Mouse (Mus musculus) B cell, adult 2 months (primary cell): ENCODE measurements around the gene Rpl9-ps6.
A peak's percentile ranks its signal among the peaks of the same experiment; 100 is the strongest.

Source experiments
- DNase-seq, 2 experiments: peaks; one replicate each; pipeline ENCODE4 v3.0.0; 2022

The Rpl9-ps6 gene

DNA sequence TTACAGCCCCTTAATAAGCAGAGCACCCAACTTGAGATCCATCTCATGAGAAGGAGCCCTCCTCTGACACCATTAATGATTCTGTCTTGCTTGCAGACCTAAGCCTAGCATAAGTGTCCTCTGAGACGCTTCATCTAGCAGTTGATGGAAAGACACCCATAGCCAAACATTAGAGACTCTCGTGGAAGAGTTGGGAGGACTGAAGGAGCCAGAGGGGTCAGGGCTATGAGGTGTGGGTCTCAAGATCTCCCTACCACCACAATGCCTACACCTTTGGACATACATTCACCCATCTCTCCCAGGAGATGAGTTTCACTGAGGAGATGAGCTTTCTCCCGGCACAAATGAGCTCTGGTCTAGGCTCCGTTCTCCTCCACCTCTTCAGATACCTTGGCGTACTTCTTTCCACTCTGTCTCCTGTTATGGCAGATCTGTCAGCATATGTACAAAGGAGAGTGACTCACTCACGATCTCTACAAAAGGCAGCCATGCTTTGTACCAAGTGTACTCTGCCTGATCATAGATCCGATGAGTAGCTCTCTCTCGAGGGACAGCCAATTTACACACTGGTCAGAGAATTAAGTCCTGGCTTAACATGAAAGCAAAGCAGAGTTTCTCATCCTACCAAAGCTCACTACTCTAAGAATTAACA is 14.5 kb upstream of the Rpl9-ps6 start:
- DNase-seq, result no peak

DNA sequence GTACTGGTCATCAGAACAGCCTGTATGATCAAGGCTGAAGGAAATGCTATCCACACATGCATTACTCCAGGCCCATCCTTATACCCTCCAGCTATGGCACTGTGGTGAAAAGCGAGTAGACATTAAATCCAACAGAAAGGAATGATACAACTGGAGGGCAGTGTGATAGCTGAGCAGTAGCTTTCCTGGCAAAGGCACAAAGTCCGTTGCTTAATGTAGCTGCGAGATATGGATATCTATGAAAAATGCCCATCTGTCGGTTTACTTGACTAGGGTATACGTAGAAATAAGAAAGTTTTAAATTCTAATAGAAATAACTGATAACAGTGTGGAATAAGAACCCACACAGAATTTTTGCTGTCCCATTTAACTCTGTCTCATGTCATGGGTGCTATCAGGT is 13.9 kb upstream of the Rpl9-ps6 start:
- DNase-seq, result no peak

DNA sequence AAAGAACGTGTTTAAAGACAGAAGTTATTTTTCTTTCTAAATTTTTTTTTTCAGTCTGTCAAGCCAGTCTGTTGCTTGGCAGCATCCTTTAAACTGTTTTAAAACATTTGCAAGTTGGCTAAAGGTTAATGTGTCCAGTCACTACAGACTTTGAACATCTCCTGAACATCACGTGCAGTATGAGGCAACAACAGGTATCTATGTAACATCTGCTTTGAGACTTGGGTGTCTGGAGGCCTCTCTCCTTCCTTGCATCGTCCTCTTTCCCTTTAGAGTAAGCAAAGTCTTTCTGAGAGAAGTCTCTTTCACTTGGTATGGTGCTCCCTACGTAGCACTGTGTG is 10.3 kb upstream of the Rpl9-ps6 start:
- DNase-seq, result no peak

DNA sequence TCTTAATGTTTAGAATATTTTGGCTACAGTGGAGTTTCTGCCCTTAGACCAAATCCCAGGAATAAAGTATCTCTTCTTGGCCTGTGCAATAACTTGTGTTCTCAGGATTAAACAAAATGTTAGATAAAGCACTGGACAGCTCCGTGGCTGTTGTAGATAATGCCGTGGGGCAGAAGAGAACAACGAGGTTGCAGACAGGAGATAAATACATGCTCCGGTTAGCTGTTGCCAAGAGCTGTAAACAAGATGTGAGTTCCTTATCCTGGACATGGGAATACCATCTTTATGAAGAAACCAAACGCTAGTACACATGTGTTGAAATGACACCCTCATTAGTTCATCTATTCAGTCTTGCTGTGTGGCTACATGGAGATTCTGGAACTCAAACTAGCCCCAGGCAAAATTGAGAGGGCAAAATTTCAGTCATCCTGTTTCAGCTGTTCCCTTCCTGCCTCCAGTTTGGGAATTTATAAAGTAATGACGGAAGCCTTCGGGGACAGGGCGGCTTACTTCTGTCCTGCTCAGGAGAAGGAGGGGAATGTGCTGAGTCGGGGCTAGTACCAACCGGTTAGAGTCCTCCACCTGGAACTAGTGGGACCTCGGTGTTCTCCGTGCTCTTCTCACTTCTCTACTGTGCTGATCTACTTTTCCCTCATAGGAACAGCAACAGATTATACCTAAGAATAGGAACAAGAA is 9.8 kb upstream of the Rpl9-ps6 start:
- no peak for DNase-seq

DNA sequence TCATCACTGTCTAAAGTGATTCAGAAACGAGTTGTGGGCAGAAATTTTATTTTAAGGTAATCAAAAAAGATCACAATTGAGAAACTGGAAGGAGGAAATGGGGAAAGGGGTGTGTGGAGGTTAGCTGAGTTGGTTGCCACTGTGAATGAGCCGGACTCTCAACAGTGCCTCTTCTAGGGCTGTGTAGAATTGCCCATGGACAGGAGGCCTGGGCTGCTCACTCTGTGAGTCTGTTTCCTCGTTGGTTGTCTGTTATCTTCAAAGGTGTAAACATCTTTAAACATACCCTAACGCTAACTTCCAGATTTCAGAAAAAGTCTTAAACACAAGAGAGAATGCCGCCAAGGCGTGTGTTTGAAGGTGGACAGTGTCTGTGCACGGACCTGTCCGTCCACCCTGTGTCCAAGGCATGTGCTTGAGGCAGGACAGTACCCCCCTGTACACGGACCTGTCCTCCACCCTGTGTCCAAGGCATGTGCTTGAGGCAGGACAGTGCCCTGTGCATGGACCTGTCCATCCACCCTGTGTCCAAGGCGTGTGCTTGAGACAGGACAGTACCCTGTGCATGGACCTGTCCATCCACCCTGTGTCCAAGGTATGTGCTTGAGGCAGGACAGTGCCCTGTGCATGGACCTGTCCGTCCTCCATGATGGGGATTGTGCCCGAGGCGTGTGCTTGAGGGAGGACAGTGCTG is 4.3 kb upstream of the Rpl9-ps6 start:
- DNase-seq, result no peak

DNA sequence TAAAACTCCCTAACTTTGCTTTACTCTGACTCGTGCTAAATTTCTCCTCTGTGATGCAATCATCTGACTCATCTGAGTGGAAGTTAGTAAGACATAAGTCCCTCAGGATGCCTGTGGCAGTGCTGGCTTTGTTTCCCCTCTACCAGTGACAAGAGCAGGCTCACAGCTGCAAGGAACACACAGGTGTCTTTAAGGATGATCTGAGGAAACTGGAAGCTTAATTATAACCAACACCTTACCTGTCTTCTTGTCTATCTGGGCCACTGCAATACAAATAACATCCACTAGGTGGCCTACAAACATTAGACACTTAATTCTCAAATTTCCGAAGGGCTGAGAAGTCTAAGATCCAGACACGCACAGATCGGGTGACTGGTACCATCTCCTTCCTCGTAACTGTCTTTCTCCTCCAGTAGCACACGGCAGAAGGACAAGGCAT is 3.7 kb upstream of the Rpl9-ps6 start:
- DNase-seq, result peak; percentile 59 to 64

DNA sequence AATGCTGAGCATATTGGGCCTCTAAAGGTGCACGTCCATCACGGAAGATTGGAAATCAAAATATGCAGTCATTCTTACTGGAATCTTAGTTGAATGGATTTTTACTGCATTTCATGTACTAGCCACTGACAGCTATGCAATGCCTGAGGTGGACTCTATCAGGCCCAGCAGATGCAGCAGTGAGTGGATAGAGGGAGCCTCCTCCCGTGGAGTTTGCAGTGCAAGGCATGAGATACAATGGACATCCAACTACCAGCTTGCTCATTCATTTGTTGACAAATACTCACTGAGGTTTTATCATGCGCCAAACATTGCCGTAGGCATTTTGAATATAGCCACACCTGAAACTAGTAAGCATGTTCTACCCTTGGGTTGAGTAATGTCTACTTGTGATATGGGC is 947 bp upstream of the Rpl9-ps6 start:
- no peak for DNase-seq

DNA sequence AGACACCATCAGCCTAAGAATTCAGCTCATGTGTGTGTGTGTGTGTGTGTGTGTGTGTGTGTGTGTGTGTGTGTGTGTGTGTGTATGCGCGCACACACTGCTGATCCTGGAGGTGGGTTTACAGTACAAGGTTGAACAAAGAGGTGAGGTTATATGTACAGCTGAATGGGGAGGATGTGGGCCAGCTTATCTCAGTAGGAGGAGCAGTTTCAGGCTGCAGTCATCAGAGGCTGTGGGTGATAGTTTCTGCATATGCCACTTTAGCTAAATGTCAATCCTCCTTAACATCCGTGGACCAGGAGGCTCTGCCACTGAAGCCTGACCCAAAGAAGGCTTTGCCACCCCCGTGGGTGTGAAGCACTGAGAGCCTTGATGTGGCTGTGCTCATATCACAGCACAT is 1.1 kb downstream of the Rpl9-ps6 start:
- DNase-seq, result no peak

DNA sequence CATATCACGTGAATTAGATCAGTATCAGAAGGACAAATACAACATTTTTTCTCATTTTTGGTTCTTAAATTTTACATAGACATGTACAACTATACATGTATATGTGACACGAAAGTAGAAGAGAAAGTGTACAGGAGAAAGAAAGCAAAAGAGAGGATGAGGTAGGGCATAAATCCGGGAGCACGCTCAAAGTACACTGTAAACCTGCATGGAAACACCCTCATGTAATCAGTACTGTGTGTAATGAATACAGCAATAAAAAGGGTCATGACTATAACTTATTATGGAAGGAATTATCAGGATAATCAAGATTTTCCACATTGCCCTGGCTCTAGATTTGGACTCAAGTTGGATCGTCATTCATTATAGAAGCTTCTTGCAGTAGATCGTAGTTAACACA is 3.3 kb downstream of the Rpl9-ps6 start:
- DNase-seq, result no peak

DNA sequence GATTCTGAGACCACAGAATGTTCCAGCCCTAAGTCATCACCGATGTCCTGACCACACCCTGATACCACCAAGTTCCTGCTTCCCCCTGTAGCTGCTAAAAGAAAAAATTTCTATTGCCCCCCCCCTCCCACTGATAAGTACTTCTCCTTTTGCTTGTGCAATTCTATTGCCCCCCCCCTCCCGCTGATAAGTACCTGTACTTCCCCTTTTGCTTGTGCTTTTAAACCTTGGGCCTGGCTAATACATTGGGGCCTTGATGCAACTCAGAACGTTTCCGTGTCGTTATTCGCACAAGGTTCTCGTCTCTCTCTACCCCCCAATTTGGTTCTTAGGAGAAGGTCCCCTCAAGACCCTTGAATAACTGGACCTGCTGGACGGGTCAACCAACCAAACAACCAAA is 8.7 kb downstream of the Rpl9-ps6 start:
- peak; percentile 53 to 67 for DNase-seq

DNA sequence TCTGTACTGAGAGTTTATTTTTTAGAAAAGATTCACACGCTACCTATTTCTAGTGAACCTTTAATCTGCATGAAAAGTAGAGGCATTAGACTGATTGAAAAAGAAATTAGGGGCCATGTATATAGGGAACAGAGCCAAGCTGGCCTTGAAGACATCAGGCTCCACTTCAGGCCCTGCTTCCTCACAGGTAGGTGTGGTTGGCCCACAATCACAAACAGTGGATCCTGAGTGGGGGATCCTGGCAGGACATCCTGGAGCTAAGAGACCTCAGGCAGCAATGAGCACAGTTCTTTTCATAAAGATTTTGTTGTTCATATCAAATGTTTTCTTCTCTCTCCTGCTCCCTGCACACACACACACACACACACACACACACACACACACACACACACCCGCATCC is 9.6 kb downstream of the Rpl9-ps6 start:
- no peak for DNase-seq

DNA sequence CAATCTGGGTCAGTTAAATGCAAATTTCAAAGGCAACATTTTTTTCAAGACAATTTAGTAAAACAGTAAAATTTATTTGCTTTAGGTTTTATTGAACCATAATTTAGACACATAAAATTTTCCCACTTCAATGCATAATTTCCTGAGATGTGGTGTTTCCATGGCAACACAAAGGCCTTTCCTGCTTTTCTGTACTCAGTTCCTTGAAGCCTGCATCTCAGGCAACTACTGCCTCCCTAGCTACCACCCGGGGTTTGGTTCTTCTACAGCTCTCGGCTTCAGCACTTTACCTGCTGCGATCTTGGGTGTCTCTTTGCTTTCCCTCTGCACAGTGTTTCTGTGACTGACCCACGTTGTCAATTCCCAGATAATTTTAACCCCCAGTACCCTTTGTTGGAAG is 14.1 kb downstream of the Rpl9-ps6 start:
- DNase-seq, result no peak

DNA sequence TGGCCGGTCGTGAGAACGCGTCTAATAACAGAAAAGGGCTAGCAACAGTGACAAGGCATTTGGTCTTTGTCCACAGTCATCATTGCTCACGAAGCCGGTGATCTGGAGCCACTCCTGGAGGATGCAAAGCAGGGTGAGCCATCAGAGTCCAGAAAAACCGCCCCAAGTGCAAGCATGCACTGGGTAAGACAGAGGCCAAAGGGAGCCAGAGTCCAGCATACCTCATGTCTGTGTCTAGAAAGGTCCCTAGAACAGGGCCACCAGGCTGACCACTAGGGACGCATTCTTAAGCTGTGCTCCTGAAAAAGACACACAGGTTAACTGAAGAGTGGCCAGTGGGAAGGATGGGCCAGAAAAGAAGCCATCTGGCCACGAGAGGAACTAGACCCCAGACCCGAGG is 17.4 kb downstream of the Rpl9-ps6 start:
- no peak for DNase-seq

DNA sequence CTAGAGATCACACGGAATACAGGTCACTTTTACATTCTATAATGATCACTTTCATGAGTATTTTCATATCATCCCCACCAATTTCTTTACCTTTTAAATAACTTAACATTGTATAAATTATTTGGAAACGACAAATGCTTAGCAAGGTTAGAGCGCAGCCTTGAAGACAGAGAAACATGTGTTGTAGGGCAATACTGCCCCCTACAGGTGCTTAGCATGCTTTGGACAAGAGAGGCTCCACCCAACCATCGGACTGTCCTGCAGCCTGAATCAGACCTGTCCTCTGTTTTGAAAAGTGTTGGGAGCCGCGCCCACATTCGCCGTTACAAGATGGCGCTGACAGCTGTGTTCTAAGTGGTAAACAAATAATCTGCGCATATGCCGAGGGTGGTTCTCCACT is 24.8 kb downstream of the Rpl9-ps6 start:
- peak; percentile 71 to 74 for DNase-seq

DNA sequence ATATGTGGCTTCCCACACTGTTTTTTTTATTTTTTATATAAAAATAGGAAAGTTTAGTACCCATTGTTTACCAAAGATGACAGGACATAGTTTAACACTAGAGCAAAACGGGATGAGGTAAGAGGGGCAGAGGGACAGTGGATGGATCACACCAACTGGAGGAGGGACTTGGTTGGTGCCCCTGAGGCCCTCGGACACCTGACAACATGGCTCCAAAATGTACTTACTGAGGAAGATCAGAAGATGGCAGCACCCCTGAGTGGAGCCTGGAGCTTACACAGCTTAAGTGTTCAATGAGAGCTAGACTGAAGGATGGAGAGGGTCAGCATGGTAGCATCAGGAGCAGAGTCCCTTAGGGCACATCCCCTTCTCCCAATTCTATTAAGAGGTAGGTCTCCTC is 27.0 kb downstream of the Rpl9-ps6 start:
- no peak for DNase-seq

DNA sequence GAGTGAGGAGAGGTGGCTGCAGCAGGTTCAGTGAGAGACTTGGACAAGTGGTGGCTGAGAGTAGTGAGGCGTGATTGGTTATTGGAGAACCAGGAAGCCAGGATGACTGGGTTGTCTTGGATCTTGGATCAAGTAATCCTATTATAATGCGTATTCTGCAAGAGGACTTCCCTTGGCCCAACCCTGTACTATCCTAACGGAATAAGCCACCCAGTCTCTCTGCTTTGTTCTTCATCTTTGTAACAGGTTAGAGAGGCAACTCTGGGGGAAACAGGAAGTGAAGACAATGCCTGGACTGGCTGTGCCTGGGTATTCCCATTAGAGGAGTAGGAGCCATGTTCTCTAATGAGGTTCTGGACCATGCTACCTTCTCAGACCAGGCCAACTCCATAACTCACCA is 40.5 kb downstream of the Rpl9-ps6 start:
- no peak for DNase-seq

DNA sequence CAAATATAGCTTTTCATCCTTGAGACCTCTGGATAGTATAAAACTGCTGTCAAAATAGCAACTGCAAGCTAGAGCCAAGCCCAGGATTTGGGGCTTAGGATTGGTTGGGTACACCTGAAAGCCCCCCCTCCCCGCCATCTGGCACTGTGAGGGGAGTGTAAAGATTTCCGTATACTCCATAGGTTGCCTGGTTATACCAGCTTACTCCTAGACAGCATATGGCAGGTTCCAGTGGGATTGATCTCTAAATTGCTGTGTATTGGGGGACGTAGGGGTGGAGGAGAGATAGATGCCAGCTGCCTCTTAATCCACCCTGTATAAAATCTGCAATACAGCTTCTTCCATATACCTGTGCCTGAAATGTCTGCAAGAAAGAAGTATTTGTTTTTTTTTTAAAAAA is 41.7 kb downstream of the Rpl9-ps6 start:
- DNase-seq, result no peak

DNA sequence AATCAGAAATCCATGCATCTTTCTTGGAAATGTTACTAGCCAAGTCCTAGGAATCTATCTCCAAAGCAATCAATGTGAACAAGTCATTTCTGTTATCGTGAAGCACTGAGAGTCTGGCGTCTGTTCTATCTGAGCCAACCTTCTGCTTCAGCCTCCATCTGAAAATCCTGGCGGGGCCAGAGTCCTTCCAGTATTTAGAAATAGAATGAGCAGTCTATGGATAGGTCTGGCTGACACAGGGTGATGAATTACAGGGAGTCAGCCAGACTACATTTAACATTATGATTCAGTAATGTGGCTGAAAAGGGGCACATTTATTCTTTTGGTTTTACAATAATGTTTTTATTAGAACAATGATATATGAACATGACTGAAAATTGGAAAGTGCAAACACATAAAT is 47.3 kb downstream of the Rpl9-ps6 start:
- no peak for DNase-seq

DNA sequence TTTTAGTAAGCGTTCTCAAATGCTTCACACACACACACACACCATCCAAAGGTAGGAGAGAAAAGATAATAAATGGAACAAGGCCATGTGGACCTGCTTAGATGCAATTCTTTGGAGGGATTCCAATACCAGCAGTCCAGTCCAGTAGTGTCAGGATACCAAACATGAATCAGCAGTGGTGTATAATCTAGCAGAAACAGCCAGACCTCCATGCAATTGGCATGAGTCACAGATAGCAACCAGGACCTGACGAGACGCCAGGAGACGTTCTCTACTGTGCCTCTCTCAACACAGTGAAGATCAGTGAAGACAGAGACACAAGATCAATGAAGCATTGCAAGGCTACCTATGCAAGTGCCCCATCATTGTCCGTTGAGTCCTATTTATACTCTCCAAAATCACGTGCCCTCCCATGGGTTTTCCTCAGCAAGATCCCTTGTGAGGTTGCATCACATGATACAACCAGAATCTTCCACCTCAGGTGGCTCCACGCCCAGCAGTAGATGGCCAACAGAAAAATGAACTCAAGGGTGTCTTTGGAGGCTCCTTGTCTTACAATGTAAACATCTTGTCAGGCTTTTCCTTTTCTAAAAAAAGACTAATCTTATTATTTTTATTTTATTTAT is 49.6 kb downstream of the Rpl9-ps6 start:
- DNase-seq, result no peak
